Mouse (Mus musculus): ENCODE results near the gene Cmah.

- TF ChIP-seq CTCF (IDR thresholded peaks at IDR 0.05; ENCODE audit: borderline replicate concordance, insufficient read depth, low read length) (peak; percentile 71), POLR2A (IDR thresholded peaks at IDR 0.05; ENCODE audit: low read depth, low read length) (no peak)
Measured at GRCm38 (mm10) chr13:24481615-24482295, 154.6 kb downstream of the Cmah start.
